Mouse (Mus musculus) forebrain, embryonic 13.5 days (tissue): Measurements from ENCODE around the gene Serpinb9c. TPM values are rescaled to one million over a fixed set of nuclear protein-coding genes. Genes with fewer than 3 reads are reported as not detected.
"Not testable (repeated sequence)": the region's sequence is repeated elsewhere in the genome, so short reads cannot be mapped to it uniquely, and the experiment has no call there.

ENCODE experiments used
- ATAC-seq: fragments of 200-750 bp; cut with Nextera tagmentation; 2 replicates; pipeline ENCODE4 v1.8.0; 2017
- H3K27ac ChIP-seq: fragments of 300-500 bp; sonication (generic); 2 replicates; pipeline ENCODE4 v1.5.1; 2015; ENCODE audit warnings: inconsistent platforms, mild to moderate bottlenecking, moderate library complexity
- H3K27me3 ChIP-seq: fragments of 300-500 bp; sonication (generic); 2 replicates; pipeline ENCODE4 v1.6.1; 2015; ENCODE audit warnings: mild to moderate bottlenecking, inconsistent platforms
- H3K36me3 ChIP-seq: fragments of 300-500 bp; sonication (generic); 2 replicates; pipeline ENCODE4 v1.6.1; 2015; ENCODE audit warnings: mild to moderate bottlenecking, inconsistent platforms; ENCODE audit not compliant: poor library complexity, severe bottlenecking
- H3K4me1 ChIP-seq: fragments of 300-500 bp; sonication (generic); 2 replicates; pipeline ENCODE4 v1.6.1; 2015; ENCODE audit warnings: inconsistent platforms
- H3K4me2 ChIP-seq: fragments of 300-500 bp; sonication (generic); 2 replicates; pipeline ENCODE4 v1.6.1; 2015; ENCODE audit warnings: inconsistent platforms, mild to moderate bottlenecking, moderate library complexity
- H3K4me3 ChIP-seq: fragments of 300-500 bp; sonication (generic); 2 replicates; pipeline ENCODE4 v1.5.1; 2015; ENCODE audit warnings: mild to moderate bottlenecking, inconsistent platforms
- H3K9ac ChIP-seq: fragments of 300-500 bp; sonication (generic); 2 replicates; pipeline ENCODE4 v1.6.1; 2015; ENCODE audit warnings: mild to moderate bottlenecking, inconsistent platforms
- H3K9me3 ChIP-seq: fragments of 300-500 bp; sonication (generic); replicated peaks from 2 replicates; pipeline ENCODE4 v1.6.1; 2016; ENCODE audit warnings: inconsistent platforms
- WGBS: fragments of 180-500 bp; shearing (Covaris S2); methylation state at CpG from one replicate; pipeline ENCODE4 v1.1.7; 2015; 5-methylcytosine and 5-hydroxymethylcytosine counted together
- polyA plus RNA-seq: library from polyadenylated mRNA; unstranded; fragments of >200 nt; fragmentation: Nextera tagmentation; extraction: Ambion mirVana; gene quantifications from 2 replicates; pipeline ENCODE4 v1.2.1, GENCODE M21; 2015

The Serpinb9c gene
- not detected in 2 replicates for polyA plus RNA-seq

DNA sequence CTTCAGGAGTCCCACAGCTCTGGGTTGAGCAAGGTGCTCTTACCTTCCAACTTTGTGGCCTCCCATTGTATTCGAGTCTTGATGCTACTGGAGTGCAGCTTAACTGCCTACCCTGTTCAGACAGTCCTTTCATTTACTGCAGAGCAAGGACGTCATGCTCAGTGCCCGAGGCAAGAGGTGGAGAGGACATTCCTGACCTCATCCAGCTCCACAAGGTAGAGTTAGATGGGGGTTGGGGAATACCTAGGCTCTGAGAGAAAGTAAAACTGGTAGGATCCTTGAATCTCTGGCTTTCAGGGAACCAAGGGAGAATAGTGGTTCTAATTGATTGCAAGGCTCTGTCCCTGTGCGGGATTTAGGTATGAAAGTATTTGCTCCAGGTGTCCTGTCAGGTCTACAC lies at the start of gene Serpinb9c:
Gene Serpinb9c (minus strand): TSS at position 101 of the 400 bp plus-strand sequence.
- no peak within 1 kb of the TSS for H3K27ac ChIP-seq
- H3K4me1 ChIP-seq: no peaks in the 10 kb centered on the region
- no peak within 1 kb of the TSS for H3K4me2 ChIP-seq
- no peak within 1 kb of the TSS for H3K4me3 ChIP-seq
- no peaks in the 10 kb centered on the region for H3K36me3 ChIP-seq
- ATAC-seq: no peak
- 70% methylated on average over 4 of the region's 4 CpGs for WGBS
- H3K27me3 ChIP-seq: no peaks in the 10 kb centered on the region
- peaks cover 24% of the 10 kb centered on the region for H3K9me3 ChIP-seq
- H3K9ac ChIP-seq: no peak within 1 kb of the TSS

DNA sequence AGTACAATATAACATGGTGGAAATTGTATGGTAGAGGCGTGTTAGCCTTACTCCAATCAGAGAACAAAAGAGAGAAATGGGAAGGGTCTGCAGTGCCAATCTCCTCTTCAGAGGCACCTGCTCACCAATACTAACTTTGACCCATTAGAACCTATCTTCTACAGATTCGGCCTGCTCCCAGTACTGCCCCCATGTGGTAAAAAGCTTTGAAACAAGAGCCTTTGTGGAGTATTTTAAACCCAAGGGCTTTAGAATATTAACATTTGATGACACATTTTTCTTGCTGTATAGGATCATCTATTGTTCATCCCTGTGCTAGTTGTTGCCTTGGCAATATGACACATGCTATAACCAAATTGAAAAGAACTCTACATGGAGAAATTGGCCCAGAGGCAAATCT lies 40.2 kb upstream of the Serpinb9c start:
- no peak overlapping the region for H3K27ac ChIP-seq
- peaks cover 4% of the 10 kb centered on the region; the same call in 1 of the 2 replicates for H3K9me3 ChIP-seq
- no peaks in the 10 kb centered on the region for H3K4me1 ChIP-seq
- WGBS: 64% methylated on average over 2 of the region's 2 CpGs
- H3K36me3 ChIP-seq: no peaks in the 10 kb centered on the region
- no peak for ATAC-seq
- H3K27me3 ChIP-seq: no peaks in the 10 kb centered on the region
- no peak overlapping the region for H3K4me2 ChIP-seq
- no peak overlapping the region for H3K4me3 ChIP-seq
- H3K9ac ChIP-seq: no peak overlapping the region

- H3K4me2 ChIP-seq: no peak within 1 kb of the TSS
- H3K36me3 ChIP-seq: no peaks in the 10 kb centered on the region
- no peak within 1 kb of the TSS for H3K9ac ChIP-seq
- peaks cover 10% of the 10 kb centered on the region for H3K9me3 ChIP-seq
- H3K27ac ChIP-seq: no peak within 1 kb of the TSS
- no peak for ATAC-seq
- no peaks in the 10 kb centered on the region for H3K4me1 ChIP-seq
- 86% methylated on average over 5 of the region's 5 CpGs for WGBS
- no peak within 1 kb of the TSS for H3K4me3 ChIP-seq
- no peaks in the 10 kb centered on the region for H3K27me3 ChIP-seq
Observed at GRCm38 (mm10) chr13:33192659-33193058, 33.1 kb upstream of the Serpinb9c start, which contains the start of gene Serpinb9d. Serpinb9d (plus strand) TSS chr13:33192959.

- ATAC-seq, H3K4me1 ChIP-seq, H3K9ac ChIP-seq, H3K4me3 ChIP-seq, H3K27me3 ChIP-seq, H3K4me2 ChIP-seq, H3K36me3 ChIP-seq, H3K27ac ChIP-seq: not testable (repeated sequence)
- WGBS: 96% methylated on average over 1 of the region's 1 CpGs
- H3K9me3 ChIP-seq: peaks cover 12% of the 10 kb centered on the region
Observed at GRCm38 (mm10) chr13:33190486-33190885, 30.9 kb upstream of the Serpinb9c start.

GRCm38 (mm10) chr13:33141435-33141834 lies 18.1 kb downstream of the Serpinb9c start:
- H3K27me3 ChIP-seq: no peaks in the 10 kb centered on the region
- no peaks in the 10 kb centered on the region for H3K4me1 ChIP-seq
- no peak overlapping the region for H3K27ac ChIP-seq
- no peak for ATAC-seq
- no peaks in the 10 kb centered on the region for H3K36me3 ChIP-seq
- H3K9me3 ChIP-seq: no peaks in the 10 kb centered on the region; the same call in none of the 2 replicates
- no peak overlapping the region for H3K4me2 ChIP-seq
- H3K4me3 ChIP-seq: no peak overlapping the region
- H3K9ac ChIP-seq: no peak overlapping the region
- WGBS: 75% methylated on average over 3 of the region's 3 CpGs

GRCm38 (mm10) chr13:33137717-33138116 lies 21.8 kb downstream of the Serpinb9c start:
- Histone ChIP-seq H3K27ac (no peak overlapping the region), H3K4me1 (no peaks in the 10 kb centered on the region), H3K9ac (no peak overlapping the region), H3K36me3 (no peaks in the 10 kb centered on the region), H3K4me2 (no peak overlapping the region), H3K27me3 (no peaks in the 10 kb centered on the region), H3K4me3 (no peak overlapping the region), H3K9me3 (peaks cover 11% of the 10 kb centered on the region; the same call in 1 of the 2 replicates)
- 95% methylated on average over 2 of the region's 2 CpGs for WGBS
- no peak for ATAC-seq

DNA sequence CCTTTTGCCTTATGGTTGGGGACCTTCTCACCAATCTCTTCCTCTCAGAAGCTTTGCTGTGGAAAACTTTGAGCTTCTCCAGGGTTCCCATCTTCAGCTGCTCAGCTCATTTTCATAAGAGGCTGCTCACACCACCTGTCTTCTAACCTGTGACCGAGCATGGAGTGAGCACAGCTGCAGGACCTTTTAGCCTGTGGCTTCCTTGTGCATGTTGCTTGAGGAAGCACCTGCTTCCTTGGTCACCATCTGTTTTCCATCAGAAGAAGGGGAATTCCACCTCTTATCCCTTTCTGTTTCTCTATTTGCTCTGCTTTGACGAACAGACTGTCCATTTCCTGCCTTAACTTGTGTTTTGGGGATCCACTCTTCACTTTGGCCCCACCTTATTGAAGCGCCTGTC lies 46.5 kb downstream of the Serpinb9c start:
- H3K9ac ChIP-seq: no peak overlapping the region
- no peak for ATAC-seq
- H3K27ac ChIP-seq: no peak overlapping the region
- H3K27me3 ChIP-seq: no peaks in the 10 kb centered on the region
- no peak overlapping the region for H3K4me2 ChIP-seq
- WGBS: 76% methylated on average over 3 of the region's 3 CpGs
- H3K36me3 ChIP-seq: no peaks in the 10 kb centered on the region
- no peak overlapping the region for H3K4me3 ChIP-seq
- H3K9me3 ChIP-seq: peaks cover 17% of the 10 kb centered on the region
- no peaks in the 10 kb centered on the region for H3K4me1 ChIP-seq

DNA sequence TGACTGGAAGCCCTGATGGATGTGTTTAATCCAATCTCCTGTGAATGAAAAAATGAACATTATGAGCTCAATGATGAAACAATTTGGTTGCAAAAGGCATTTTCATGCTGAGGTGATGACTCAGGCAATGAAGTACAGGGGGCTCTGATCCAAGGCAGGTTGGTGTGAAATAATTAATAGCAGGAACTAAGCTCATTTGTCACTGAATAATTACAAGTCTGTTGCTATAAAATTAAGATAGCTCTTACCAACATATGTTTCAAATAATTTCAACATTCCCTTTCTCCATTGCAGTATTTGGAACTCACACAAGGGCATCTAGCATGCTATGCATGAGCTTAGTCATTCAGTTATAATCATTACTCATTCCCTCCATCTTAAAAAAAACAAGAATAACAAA lies 53.9 kb downstream of the Serpinb9c start:
- Histone ChIP-seq H3K9me3 (peaks cover 7% of the 10 kb centered on the region; the same call in 1 of the 2 replicates), H3K4me1 (no peaks in the 10 kb centered on the region), H3K9ac (no peak overlapping the region), H3K4me3 (no peak overlapping the region), H3K36me3 (no peaks in the 10 kb centered on the region), H3K27ac (no peak overlapping the region), H3K4me2 (no peak overlapping the region), H3K27me3 (no peaks in the 10 kb centered on the region)
- no peak for ATAC-seq

Other genes with a start within 250 kb of the Serpinb9c start
- 0.49 and 0.70 TPM in 2 replicates for gene Serpinb6b, start 194.5 kb downstream of the Serpinb9c start, polyA plus RNA-seq
- gene Serpinb9, start 156.5 kb downstream of the Serpinb9c start, polyA plus RNA-seq: 0.42 and 0.61 TPM in 2 replicates
- gene Serpinb9b, start 132.3 kb downstream of the Serpinb9c start, polyA plus RNA-seq: 0.06 and 0.09 TPM in 2 replicates
- 2.7 and 4.1 TPM in 2 replicates for gene Serpinb1b, start 81.2 kb downstream of the Serpinb9c start, polyA plus RNA-seq
- not detected in 2 replicates for gene Serpinb9d, start 33.2 kb upstream of the Serpinb9c start, polyA plus RNA-seq
- gene Serpinb9e, start 89.9 kb upstream of the Serpinb9c start, polyA plus RNA-seq: not detected in 2 replicates
- gene Serpinb9f, start 164.3 kb upstream of the Serpinb9c start, polyA plus RNA-seq: not detected in 2 replicates
- gene Gm11397, start 236.0 kb upstream of the Serpinb9c start, polyA plus RNA-seq: not detected in 2 replicates